Mouse (Mus musculus): Measurements from ENCODE around the gene Clta.

Clta gene

GRCm38 (mm10) chr4:44004126-44004525 is at the start of gene Clta:
Gene Clta (plus strand): TSS chr4:44004452.
- DNase-seq, result no peak

DNA sequence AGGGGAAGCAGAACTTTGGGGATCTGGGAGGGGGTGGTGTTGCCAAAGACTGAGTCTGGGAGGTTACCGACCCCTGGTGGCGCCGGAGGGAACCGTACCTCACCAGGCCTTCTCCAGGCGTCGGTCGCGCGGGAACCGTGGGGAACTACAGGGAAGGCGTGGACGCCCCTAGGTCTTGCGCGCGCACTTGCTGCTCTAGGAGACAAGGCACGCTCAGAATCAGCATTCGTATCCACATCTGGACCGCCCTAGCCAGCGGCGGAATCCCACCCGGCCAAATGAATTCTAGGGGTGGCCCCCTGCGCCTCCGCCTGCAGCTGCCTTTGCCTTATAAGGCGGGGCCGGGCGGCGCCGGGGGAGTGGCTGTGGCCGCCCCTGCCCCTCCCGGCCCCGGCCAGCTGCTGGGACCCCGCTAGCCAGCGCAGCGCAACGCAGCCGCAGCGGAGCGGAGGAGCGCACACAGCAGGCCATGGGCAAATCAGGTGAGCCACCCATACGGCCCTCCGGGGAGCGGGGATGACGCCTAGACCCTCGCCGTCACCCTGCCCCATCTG is 46.9 kb upstream of the Clta start, which contains the start of gene Glipr2:
Gene Glipr2, plus strand, starts transcription at position 110 of the 554 bp plus-strand sequence.
- no peak for DNase-seq

- no peak for DNase-seq
These were observed 46.3 kb upstream of the Clta start for GRCm38 (mm10) chr4:43957846-43958461.

GRCm38 (mm10) chr4:43959523-43960179 is 44.6 kb upstream of the Clta start:
- no peak for DNase-seq

- DNase-seq, result no peak
These were observed 44.0 kb upstream of the Clta start for GRCm38 (mm10) chr4:43960207-43960606.

- DNase-seq, result no peak
These were observed 39.9 kb upstream of the Clta start for GRCm38 (mm10) chr4:43964326-43964833.

DNA sequence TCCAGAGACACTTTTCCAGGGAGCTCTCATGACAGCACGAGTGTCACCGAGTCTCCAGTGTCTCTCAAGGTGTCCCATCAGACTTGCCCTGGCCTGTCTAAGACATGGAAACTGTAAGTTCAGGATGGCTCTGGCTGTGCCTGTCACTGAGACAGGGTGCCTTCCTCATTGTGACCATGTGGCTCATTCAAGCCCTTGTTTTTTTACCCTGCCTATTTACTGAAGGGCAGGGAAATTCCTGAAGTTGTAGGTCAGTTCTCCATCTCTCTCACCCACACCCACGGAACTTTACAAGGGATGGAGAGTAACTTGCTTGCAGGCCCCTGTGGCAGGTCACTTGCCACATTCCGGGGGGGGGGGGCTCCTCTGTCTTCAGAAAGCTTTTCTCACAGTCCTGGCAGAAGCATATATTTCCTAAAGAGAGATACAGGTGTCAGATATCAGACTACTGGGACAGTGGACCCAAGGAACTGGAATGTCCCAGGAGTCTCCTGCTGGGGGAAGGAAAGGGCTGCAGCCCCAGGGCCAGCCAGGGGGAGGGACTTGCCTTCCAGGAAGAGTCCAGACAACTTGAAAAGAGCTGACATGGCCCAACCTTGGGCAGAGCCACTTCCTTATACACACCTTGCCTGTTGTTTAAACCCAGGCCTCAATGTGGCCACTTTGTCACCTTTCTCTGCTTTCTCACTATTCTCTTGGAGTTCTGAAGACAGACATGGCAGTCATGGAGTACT is 39.1 kb upstream of the Clta start:
- DNase-seq, result no peak

DNA sequence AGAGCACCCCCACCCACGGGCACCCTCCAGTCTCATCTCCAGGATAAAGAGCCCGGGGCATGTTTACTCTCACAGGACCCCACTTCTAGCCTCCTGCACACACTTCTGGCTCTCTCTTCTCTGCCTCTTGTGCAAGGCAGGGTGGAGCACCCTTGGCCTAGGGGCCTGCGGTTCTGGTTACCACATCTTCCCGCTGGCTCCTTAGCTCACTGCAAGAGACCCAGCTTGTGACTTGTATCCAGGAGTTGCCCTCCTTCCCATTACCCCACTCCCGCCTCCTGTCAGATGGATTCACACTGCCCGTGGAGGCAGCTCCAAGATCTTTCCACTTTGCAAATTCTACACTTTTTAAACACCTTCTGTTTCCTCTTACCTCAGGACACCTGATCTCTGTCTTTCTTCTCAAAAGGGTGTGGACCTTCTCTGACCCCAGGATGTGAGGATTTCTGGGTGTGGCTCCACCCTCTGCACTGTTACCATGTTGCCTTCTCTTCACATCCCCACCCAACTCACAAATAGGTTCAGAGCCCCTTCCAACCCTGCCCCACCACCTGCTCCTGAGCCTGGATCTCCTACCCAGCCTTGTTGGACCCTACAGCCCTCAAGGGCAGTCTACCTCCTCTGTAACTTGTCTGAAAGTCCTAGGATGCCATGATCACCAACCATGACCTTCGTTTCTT is 38.3 kb upstream of the Clta start:
- no peak for DNase-seq

DNA sequence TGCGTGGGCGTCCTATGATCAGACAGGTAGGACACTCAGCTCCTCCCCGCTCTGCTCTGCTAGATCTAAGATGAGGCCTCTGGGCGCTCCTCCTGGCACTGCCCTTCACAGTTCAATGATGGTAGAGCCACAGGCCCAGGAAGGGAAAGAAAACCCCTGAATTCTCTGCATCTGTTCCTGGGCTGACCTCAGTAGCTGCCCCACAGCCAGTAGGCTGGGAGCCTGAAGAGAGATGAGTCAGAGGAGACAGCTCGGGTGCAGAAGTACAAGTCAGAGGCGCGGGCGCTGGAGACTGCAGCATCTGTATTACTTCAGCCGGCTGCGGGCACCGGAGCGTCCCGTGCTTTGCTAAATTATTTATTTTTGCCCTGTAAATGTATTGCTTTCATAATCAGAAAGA is 35.6 kb upstream of the Clta start:
- peak; percentile 43 for DNase-seq

GRCm38 (mm10) chr4:43969373-43969772 is 34.9 kb upstream of the Clta start:
- DNase-seq, result no peak

GRCm38 (mm10) chr4:43970393-43971330 is 33.6 kb upstream of the Clta start:
- no peak for DNase-seq

- no peak for DNase-seq
These were observed 32.6 kb upstream of the Clta start for GRCm38 (mm10) chr4:43971541-43972136.

- no peak for DNase-seq
These were observed 32.1 kb upstream of the Clta start for GRCm38 (mm10) chr4:43972137-43972591.

GRCm38 (mm10) chr4:43973526-43973981 is 30.7 kb upstream of the Clta start:
- DNase-seq, result peak; percentile 49

- DNase-seq, result no peak
These were observed 29.2 kb upstream of the Clta start for GRCm38 (mm10) chr4:43974914-43975616.

DNA sequence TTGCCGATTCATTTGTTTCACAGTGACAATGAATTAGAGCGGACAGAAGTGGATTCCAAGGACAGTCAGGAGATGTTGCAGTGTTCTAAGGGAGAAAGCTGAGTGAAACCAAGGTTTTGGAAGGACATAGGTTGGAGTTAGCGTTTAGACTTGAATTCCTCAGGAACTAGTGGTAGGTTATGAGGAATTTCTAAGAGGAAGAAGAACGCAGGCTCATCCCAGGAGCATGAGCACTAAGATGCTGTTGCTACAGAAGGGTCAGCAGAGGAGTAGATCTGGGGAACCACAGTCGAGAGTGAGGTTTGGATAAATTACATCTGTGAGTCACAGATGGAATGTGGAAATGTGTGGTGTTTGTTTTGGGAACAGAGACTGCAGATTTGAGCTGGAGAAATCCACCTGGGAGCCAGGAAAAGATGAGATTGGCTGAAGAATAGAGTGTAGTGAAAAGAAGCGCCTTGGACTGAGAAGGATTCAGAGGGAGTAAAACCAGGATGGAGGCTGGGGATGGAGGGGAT is 28.0 kb upstream of the Clta start:
- DNase-seq, result no peak

- no peak for DNase-seq
These were observed 25.5 kb upstream of the Clta start for GRCm38 (mm10) chr4:43978521-43979443.

DNA sequence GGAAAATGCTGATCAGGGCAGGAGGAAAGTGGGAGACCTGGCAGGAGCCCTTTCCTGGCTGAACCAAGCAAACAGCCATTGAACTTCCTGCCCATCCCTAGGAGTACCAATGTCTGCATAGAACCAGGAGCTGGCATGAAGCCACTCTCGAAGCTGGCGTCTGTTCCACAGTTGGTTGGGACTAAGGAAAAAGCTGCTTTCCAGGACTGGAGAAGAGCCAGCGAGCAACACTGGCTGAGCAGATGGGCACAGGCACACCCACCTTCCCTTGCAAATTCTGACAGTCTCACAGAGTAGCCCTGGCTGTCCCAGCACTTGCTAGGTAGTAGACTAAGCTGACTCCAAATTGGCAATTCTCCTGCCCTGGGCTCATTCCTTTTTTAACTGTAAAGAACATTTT is 24.5 kb upstream of the Clta start:
- peak; percentile 80 for DNase-seq

DNA sequence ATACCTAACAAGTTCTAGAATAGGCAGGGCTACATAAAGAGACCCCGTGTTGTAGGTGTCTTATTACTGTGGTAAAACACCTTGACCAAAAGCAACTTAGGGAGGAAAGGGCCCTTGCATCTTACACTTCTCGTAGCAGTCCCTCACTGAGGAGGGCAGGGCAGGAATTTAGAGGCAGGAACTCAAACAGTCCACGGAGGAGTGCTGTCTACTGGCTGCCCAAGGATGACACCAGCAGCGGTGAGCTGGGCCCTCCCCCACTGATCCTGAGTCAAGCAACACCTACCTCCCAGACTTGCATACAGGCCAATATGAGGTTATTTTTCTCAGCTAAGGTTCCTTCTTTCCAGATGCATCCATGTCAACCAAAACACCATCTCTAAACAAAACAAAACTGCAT is 24.0 kb upstream of the Clta start:
- no peak for DNase-seq
